Mouse (Mus musculus): ENCODE measurements around the gene Gm16223.

Gm16223 gene

GRCm38 (mm10) chr5:42174109-42174508, 106.3 kb downstream of the Gm16223 start:
- Histone ChIP-seq H3K4me1 (replicated peaks; ENCODE audit: low read depth, low read length) (no peaks in the 10 kb centered on the region), H3K4me3 (replicated peaks; ENCODE audit: low read length) (no peak overlapping the region), H3K9me3 (ENCODE audit: low read length) (no peaks in the 10 kb centered on the region), H3K27me3 (ENCODE audit: insufficient read depth, low read length) (no peaks in the 10 kb centered on the region), H3K36me3 (ENCODE audit: insufficient read depth, low read length) (no peaks in the 10 kb centered on the region)
- TF ChIP-seq POU5F1 (IDR thresholded peaks at IDR 0.05; ENCODE audit: borderline replicate concordance, low read length) (no peak), NANOG (IDR thresholded peaks at IDR 0.05; ENCODE audit: borderline replicate concordance, low read length) (no peak), CTCF (conservative IDR thresholded peaks at IDR 0.05; ENCODE audit: low read length) (no peak)

- no peaks in the 10 kb centered on the region for H3K4me1 ChIP-seq (replicated peaks; ENCODE audit: low read depth, low read length)
- no peaks in the 10 kb centered on the region for H3K9me3 ChIP-seq (ENCODE audit: low read length)
- no peak for TF ChIP-seq NANOG (IDR thresholded peaks at IDR 0.05; ENCODE audit: borderline replicate concordance, low read length)
- no peak for TF ChIP-seq CTCF (conservative IDR thresholded peaks at IDR 0.05; ENCODE audit: low read length)
- H3K27me3 ChIP-seq (ENCODE audit: insufficient read depth, low read length) = no peaks in the 10 kb centered on the region
- H3K36me3 ChIP-seq (ENCODE audit: insufficient read depth, low read length) = no peaks in the 10 kb centered on the region
- H3K4me3 ChIP-seq (replicated peaks; ENCODE audit: low read length) = no peak overlapping the region
Observed at GRCm38 (mm10) chr5:42175424-42175823, 107.7 kb downstream of the Gm16223 start.

DNA sequence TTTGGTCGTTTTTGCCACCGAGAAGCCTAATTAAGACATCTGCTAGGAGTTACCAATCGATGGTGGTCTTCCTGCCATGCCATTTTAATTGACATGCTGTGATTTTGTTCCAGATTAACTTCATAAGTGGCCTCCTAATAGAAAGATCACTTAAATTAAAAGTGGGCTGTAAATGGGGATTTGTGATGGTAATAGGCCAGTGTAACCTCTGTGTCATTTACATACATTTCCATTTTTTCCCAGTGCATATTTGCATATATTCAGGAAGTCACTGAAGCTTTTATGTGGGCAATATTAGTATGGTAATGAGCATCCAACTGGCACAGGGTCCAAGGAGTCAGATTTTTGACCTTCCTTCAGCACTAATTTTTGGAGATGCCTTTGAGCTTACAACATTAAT, 130.7 kb downstream of the Gm16223 start:
- TF ChIP-seq CTCF (conservative IDR thresholded peaks at IDR 0.05; ENCODE audit: low read length) (no peak), POU5F1 (IDR thresholded peaks at IDR 0.05; ENCODE audit: borderline replicate concordance, low read length) (no peak), NANOG (IDR thresholded peaks at IDR 0.05; ENCODE audit: borderline replicate concordance, low read length) (no peak)

GRCm38 (mm10) chr5:42207456-42208122, 139.8 kb downstream of the Gm16223 start:
- Histone ChIP-seq H3K36me3 (ENCODE audit: insufficient read depth, low read length) (no peaks in the 10 kb centered on the region), H3K4me1 (replicated peaks; ENCODE audit: low read depth, low read length) (no peaks in the 10 kb centered on the region), H3K9me3 (ENCODE audit: low read length) (peaks cover 22% of the 10 kb centered on the region), H3K27me3 (ENCODE audit: insufficient read depth, low read length) (no peaks in the 10 kb centered on the region), H3K4me3 (replicated peaks; ENCODE audit: low read length) (no peak overlapping the region)
- no peak for TF ChIP-seq POU5F1 (IDR thresholded peaks at IDR 0.05; ENCODE audit: borderline replicate concordance, low read length)
- TF ChIP-seq NANOG (IDR thresholded peaks at IDR 0.05; ENCODE audit: borderline replicate concordance, low read length) = no peak
- TF ChIP-seq CTCF (conservative IDR thresholded peaks at IDR 0.05; ENCODE audit: low read length) = no peak

More for the DNA sequence above, 130.7 kb downstream of the Gm16223 start:
- no peaks in the 10 kb centered on the region for H3K27me3 ChIP-seq (ENCODE audit: insufficient read depth, low read length)
- no peaks in the 10 kb centered on the region for H3K4me1 ChIP-seq (replicated peaks; ENCODE audit: low read depth, low read length)
- no peaks in the 10 kb centered on the region for H3K9me3 ChIP-seq (ENCODE audit: low read length)
- H3K4me3 ChIP-seq (replicated peaks; ENCODE audit: low read length) = no peak overlapping the region
- H3K36me3 ChIP-seq (ENCODE audit: insufficient read depth, low read length) = no peaks in the 10 kb centered on the region

- H3K27me3 ChIP-seq (ENCODE audit: insufficient read depth, low read length) = no peaks in the 10 kb centered on the region
- no peaks in the 10 kb centered on the region for H3K9me3 ChIP-seq (ENCODE audit: low read length)
- H3K36me3 ChIP-seq (ENCODE audit: insufficient read depth, low read length) = no peaks in the 10 kb centered on the region
- H3K4me3 ChIP-seq (replicated peaks; ENCODE audit: low read length) = no peak overlapping the region
- no peak for TF ChIP-seq CTCF (conservative IDR thresholded peaks at IDR 0.05; ENCODE audit: low read length)
- TF ChIP-seq POU5F1 (IDR thresholded peaks at IDR 0.05; ENCODE audit: borderline replicate concordance, low read length) = no peak
- H3K4me1 ChIP-seq (replicated peaks; ENCODE audit: low read depth, low read length) = no peaks in the 10 kb centered on the region
Observed at GRCm38 (mm10) chr5:42211554-42212338, 144.0 kb downstream of the Gm16223 start.

DNA sequence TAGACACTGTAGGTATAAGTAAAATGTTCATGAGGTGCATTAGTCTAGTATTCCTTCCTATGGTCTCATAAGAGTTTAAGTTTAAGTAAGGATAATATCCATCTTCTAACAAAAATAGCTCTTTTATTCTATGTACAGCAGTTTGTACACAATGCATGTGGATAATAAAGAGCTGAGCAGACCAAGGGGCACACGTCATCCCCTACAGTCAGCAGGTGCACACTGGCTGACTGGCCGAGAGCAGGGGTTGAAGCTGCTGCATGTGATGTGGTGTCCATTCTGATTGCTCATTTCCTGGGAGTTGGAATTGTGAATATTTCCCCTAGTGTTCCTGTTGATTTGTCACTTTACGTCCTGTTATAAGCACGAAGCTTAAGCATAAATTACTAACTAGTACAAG, 144.6 kb downstream of the Gm16223 start:
- H3K4me3 ChIP-seq (replicated peaks; ENCODE audit: low read length) = no peak overlapping the region
- no peaks in the 10 kb centered on the region for H3K4me1 ChIP-seq (replicated peaks; ENCODE audit: low read depth, low read length)
- TF ChIP-seq NANOG (IDR thresholded peaks at IDR 0.05; ENCODE audit: borderline replicate concordance, low read length) (no peak), CTCF (conservative IDR thresholded peaks at IDR 0.05; ENCODE audit: low read length) (no peak), POU5F1 (IDR thresholded peaks at IDR 0.05; ENCODE audit: borderline replicate concordance, low read length) (no peak)
- H3K36me3 ChIP-seq (ENCODE audit: insufficient read depth, low read length) = no peaks in the 10 kb centered on the region
- no peaks in the 10 kb centered on the region for H3K9me3 ChIP-seq (ENCODE audit: low read length)
- H3K27me3 ChIP-seq (ENCODE audit: insufficient read depth, low read length) = no peaks in the 10 kb centered on the region

DNA sequence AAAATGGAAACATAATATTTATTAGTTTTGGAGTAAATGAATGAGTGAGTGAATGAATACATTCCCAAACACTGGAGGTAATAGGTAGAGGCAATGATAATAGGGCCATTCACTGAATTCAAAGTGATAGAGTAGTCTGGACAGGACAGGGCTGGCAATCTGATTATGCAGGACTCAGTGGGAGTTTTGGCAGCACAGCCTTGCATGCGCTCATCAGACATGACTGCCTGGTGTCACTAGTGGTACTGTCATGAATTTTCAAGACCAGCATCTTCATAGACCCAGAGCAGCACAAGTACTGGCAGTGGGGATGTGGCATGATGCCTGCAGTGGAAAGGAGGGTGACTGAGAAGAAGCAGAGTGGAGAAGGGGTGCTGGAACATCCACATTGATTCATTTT, 157.1 kb downstream of the Gm16223 start:
- TF ChIP-seq POU5F1 (IDR thresholded peaks at IDR 0.05; ENCODE audit: borderline replicate concordance, low read length) = no peak
- no peak for TF ChIP-seq NANOG (IDR thresholded peaks at IDR 0.05; ENCODE audit: borderline replicate concordance, low read length)
- TF ChIP-seq CTCF (conservative IDR thresholded peaks at IDR 0.05; ENCODE audit: low read length) = no peak
- no peaks in the 10 kb centered on the region for H3K9me3 ChIP-seq (ENCODE audit: low read length)
- H3K27me3 ChIP-seq (ENCODE audit: insufficient read depth, low read length) = no peaks in the 10 kb centered on the region
- no peaks in the 10 kb centered on the region for H3K36me3 ChIP-seq (ENCODE audit: insufficient read depth, low read length)
- H3K4me3 ChIP-seq (replicated peaks; ENCODE audit: low read length) = no peak overlapping the region
- H3K4me1 ChIP-seq (replicated peaks; ENCODE audit: low read depth, low read length) = no peaks in the 10 kb centered on the region

DNA sequence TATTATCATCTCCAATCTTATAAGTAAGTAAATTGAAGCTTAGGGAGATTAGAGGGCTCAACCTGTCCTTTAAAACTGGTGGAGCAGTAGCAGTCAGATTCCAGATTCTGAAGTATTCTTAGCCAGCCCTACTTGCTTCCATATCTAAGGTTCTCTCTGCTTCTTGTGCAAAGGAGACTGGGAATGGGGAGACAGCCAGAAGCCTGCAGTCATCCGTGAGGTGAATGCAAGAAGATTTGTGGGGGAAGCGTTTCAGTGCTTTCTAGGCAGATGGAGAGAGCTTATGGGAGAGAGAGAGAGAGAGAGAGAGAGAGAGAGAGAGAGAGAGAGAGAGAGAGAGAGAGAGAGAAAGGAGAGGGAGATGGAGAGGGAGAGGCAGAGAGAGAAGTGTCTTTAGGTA, 160.9 kb downstream of the Gm16223 start:
- no peaks in the 10 kb centered on the region for H3K27me3 ChIP-seq (ENCODE audit: insufficient read depth, low read length)
- H3K4me3 ChIP-seq (replicated peaks; ENCODE audit: low read length) = no peak overlapping the region
- TF ChIP-seq CTCF (conservative IDR thresholded peaks at IDR 0.05; ENCODE audit: low read length) (no peak), POU5F1 (IDR thresholded peaks at IDR 0.05; ENCODE audit: borderline replicate concordance, low read length) (no peak), NANOG (IDR thresholded peaks at IDR 0.05; ENCODE audit: borderline replicate concordance, low read length) (no peak)
- no peaks in the 10 kb centered on the region for H3K9me3 ChIP-seq (ENCODE audit: low read length)
- H3K4me1 ChIP-seq (replicated peaks; ENCODE audit: low read depth, low read length) = no peaks in the 10 kb centered on the region
- no peaks in the 10 kb centered on the region for H3K36me3 ChIP-seq (ENCODE audit: insufficient read depth, low read length)
